Mouse (Mus musculus) kidney, adult 2 months (tissue): ENCODE data around the gene Rbbp7.

Experiments used
- CTCF ChIP-seq: fragments of 200-500 bp; conservative IDR thresholded peaks from 2 replicates; pipeline ENCODE4 v1.5.1; 2011; ENCODE audit warnings: low read depth, mild to moderate bottlenecking, control low read depth, low read length, moderate library complexity, mixed read lengths; ENCODE audit not compliant: insufficient read depth, insufficient read length
- POLR2A ChIP-seq: fragments of 200-500 bp; IDR thresholded peaks from one replicate; pipeline ENCODE4 v1.6.1; 2011; ENCODE audit warnings: low read depth, low read length, control low read depth

- no peak for TF ChIP-seq CTCF
- no peak for TF ChIP-seq POLR2A
These were observed 5.9 kb upstream of the Rbbp7 start for GRCm38 (mm10) chrX:162754314-162754713.
